Mouse (Mus musculus) heart, embryonic 12.5 days (tissue): Measurements from ENCODE around the gene Gpd1. TPM values are rescaled to one million over a fixed set of nuclear protein-coding genes. Genes with fewer than 3 reads are reported as not detected.
A peak's percentile ranks its signal among the peaks of the same experiment; 100 is the strongest.
"Not testable (repeated sequence)": the region's sequence is repeated elsewhere in the genome, so short reads cannot be mapped to it uniquely, and the experiment has no call there.

Source experiments
- ATAC-seq: fragments of 200-750 bp; cut with Nextera tagmentation; 2 replicates; pipeline ENCODE4 v1.8.0; 2017; ENCODE audit warnings: moderate TSS enrichment, moderate library complexity; ENCODE audit not compliant: insufficient number of reproducible peaks, low FRiP score
- H3K27ac ChIP-seq: fragments of 300-500 bp; sonication (generic); 2 replicates; pipeline ENCODE4 v1.5.1; 2016; ENCODE audit warnings: mild to moderate bottlenecking, moderate library complexity; ENCODE audit not compliant: poor library complexity, severe bottlenecking
- H3K27me3 ChIP-seq: fragments of 300-500 bp; sonication (generic); replicated peaks from 2 replicates; pipeline ENCODE4 v1.6.1; 2016; ENCODE audit warnings: mild to moderate bottlenecking, moderate library complexity
- H3K36me3 ChIP-seq: fragments of 300-500 bp; sonication (generic); 2 replicates; pipeline ENCODE4 v1.6.1; 2016; ENCODE audit warnings: mild to moderate bottlenecking, moderate library complexity
- H3K4me1 ChIP-seq: fragments of 300-500 bp; sonication (generic); replicated peaks from 2 replicates; pipeline ENCODE4 v1.6.1; 2016; ENCODE audit warnings: mild to moderate bottlenecking
- H3K4me2 ChIP-seq: fragments of 300-500 bp; sonication (generic); 2 replicates; pipeline ENCODE4 v1.6.1; 2016; ENCODE audit warnings: mild to moderate bottlenecking, moderate library complexity
- H3K4me3 ChIP-seq: fragments of 300-500 bp; sonication (generic); 2 replicates; pipeline ENCODE4 v1.5.1; 2016; ENCODE audit warnings: mild to moderate bottlenecking
- H3K9ac ChIP-seq: fragments of 300-500 bp; sonication (generic); 2 replicates; pipeline ENCODE4 v1.6.1; 2016; ENCODE audit warnings: mild to moderate bottlenecking, moderate library complexity
- H3K9me3 ChIP-seq: fragments of 300-500 bp; sonication (generic); replicated peaks from 2 replicates; pipeline ENCODE4 v1.6.1; 2016; ENCODE audit warnings: mild to moderate bottlenecking, moderate library complexity
- WGBS: fragments of 180-500 bp; shearing (Covaris S2); methylation state at CpG from one replicate; pipeline ENCODE4 v1.1.7; 2016; 5-methylcytosine and 5-hydroxymethylcytosine counted together
- polyA plus RNA-seq: library from polyadenylated mRNA; unstranded; fragments of >200 nt; fragmentation: Nextera tagmentation; extraction: Ambion mirVana; gene quantifications from 2 replicates; pipeline ENCODE4 v1.2.1, GENCODE M21; 2016

Gene Gpd1
- polyA plus RNA-seq, 1 experiment from 2014 or later, result 0.77 TPM

DNA sequence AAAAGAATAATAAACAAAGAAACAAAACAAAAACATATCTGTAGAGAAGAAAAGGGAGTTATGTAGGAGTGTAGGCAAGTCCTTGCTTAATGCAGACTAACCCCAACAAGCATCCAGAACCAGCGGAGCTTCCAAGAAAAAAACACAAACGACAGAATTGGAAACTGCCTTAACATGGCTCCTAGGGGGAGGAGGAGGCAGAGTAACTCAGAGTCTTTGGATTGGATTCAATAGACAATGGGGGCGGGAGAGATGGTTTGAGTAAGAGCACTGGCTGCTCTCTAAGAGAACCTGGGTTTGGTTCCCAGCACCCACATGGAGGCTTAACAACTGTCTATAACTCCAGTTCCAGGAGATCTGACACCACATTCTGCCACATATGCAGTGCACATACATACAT lies 14.4 kb downstream of the Gpd1 start:
- no peaks in the 10 kb centered on the region for H3K27me3 ChIP-seq
- H3K4me1 ChIP-seq, result peaks cover 2% of the 10 kb centered on the region
- no peak overlapping the region for H3K4me3 ChIP-seq
- 91% methylated on average over 3 of the region's 3 CpGs for WGBS
- no peaks in the 10 kb centered on the region; the same call in 1 of the 2 replicates for H3K9me3 ChIP-seq
- ATAC-seq, result no peak
- no peak overlapping the region for H3K9ac ChIP-seq
- H3K4me2 ChIP-seq, result no peak overlapping the region
- no peak overlapping the region for H3K27ac ChIP-seq
- H3K36me3 ChIP-seq, result peaks cover 71% of the 10 kb centered on the region

DNA sequence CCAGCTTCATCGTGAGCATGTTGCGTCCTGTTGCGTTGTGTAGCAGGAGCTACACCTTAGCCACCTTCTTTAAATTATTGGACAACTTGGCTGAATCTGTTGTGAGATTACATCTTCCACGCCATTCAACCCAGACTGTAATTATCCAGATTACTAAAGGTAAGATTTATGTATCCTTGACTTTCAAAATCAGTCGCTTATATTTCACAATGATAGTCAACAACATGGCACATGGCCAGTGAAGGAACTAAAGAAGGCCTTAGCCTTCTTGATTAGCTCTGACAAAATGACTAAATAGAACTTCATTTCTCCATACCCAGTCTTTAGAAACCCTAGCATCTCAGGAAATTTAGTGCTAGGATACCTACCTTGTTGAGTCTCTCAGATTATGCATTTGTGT lies 15.9 kb downstream of the Gpd1 start:
- Histone ChIP-seq H3K4me3 (no peak overlapping the region), H3K27me3 (no peaks in the 10 kb centered on the region), H3K36me3 (peaks cover 76% of the 10 kb centered on the region), H3K9me3 (no peaks in the 10 kb centered on the region; the same call in 1 of the 2 replicates), H3K27ac (no peak overlapping the region), H3K4me1 (no peaks in the 10 kb centered on the region), H3K9ac (no peak overlapping the region), H3K4me2 (no peak overlapping the region)
- WGBS, result 96% methylated on average over 5 of the region's 5 CpGs
- ATAC-seq, result no peak

DNA sequence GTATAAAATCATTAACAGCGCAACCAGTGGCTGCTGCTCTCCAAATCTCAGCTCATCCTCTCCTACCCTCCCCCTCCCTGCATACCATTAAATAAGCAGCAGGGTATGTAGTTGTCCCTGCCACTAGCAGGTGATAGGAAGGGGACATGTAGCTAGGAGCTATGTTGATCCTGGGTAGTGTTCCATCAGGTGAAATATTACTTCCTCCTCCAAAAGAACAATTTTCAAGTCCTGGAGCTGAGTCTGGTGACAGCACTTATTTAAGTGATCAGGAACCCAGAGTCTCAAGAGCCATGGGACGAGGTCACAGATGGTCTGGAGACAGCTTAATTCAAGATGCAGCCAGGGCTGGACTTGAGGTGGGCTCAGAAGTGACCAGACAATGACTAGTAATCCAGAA lies 18.3 kb downstream of the Gpd1 start:
- H3K9me3 ChIP-seq, result no peaks in the 10 kb centered on the region
- H3K9ac ChIP-seq, result no peak overlapping the region
- H3K4me2 ChIP-seq, result no peak overlapping the region
- no peaks in the 10 kb centered on the region for H3K27me3 ChIP-seq
- H3K4me1 ChIP-seq, result no peaks in the 10 kb centered on the region
- no peak overlapping the region for H3K4me3 ChIP-seq
- no peak for ATAC-seq
- H3K36me3 ChIP-seq, result peaks cover 82% of the 10 kb centered on the region
- H3K27ac ChIP-seq, result no peak overlapping the region
- 88% methylated on average over 2 of the region's 2 CpGs for WGBS

DNA sequence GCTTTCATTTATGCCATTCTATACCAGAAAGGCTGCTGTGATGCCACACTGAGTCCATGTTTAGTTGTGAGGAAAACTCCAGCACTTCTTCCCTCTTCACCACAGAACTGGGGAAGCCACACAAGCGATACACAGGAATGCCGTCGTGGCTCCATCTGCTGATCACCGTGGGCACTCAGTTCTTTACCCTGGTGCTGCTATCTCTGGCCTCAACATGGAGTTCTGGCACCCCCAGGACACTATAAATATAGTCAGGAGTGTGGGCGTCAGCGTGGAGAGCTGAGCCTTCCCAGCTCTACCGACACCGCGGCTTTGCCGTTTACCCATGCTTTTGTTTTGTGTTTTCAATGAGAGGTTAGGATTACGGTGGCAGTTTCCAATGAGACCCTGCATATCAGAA lies 19.4 kb downstream of the Gpd1 start:
- H3K36me3 ChIP-seq, result peaks cover 84% of the 10 kb centered on the region
- 84% methylated on average over 11 of the region's 11 CpGs for WGBS

DNA sequence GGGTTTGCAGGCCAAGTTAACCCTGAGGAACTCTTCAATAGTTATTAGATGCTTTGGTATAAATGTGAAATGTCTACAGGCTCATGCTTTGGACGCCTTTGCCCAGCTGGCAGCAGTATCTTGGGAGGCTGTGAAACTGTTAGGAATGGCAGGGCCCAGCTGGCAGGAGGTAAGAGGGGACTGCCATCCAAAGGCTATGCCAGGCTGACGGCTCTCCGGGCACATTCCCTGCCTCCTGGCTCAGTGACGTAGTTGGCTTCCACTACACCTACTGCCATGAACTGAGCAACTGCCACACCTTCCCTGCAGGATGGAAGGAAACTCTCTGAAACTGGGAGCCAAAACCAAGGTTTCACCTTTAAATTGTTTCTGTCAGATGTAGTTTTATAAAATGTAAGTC lies 22.9 kb downstream of the Gpd1 start:
- ATAC-seq, result no peak
- Histone ChIP-seq H3K9ac (no peak overlapping the region), H3K4me2 (no peak overlapping the region), H3K4me3 (no peak overlapping the region), H3K4me1 (no peaks in the 10 kb centered on the region), H3K9me3 (no peaks in the 10 kb centered on the region), H3K36me3 (peaks cover 84% of the 10 kb centered on the region), H3K27me3 (no peaks in the 10 kb centered on the region), H3K27ac (no peak overlapping the region)
- WGBS, result 94% methylated on average over 4 of the region's 4 CpGs

More for the DNA sequence above, 19.4 kb downstream of the Gpd1 start:
- Histone ChIP-seq H3K4me2 (no peak overlapping the region), H3K9ac (no peak overlapping the region), H3K4me1 (no peaks in the 10 kb centered on the region), H3K27ac (no peak overlapping the region), H3K9me3 (no peaks in the 10 kb centered on the region), H3K27me3 (no peaks in the 10 kb centered on the region), H3K4me3 (no peak overlapping the region)
- ATAC-seq, result no peak

DNA sequence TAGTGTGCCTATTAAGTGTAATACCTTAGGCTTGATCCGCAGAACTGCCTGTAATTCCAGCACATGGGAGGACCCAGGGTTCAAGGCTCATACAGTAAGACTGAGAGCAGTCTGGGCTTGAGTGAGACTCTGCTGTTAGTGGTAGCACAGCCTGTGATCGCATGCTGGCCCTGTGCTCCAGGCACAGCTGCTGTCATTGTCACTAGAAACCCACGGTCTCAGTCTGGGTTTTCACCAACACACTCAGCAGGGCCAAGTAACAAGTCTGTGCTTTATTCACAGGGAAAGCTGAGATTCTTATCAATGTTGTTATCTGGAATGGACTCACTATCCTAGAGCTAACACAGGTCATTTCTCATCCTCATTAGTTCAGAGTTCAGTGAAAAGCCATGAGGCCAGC lies 36.9 kb downstream of the Gpd1 start:
- Histone ChIP-seq H3K9ac (no peak overlapping the region), H3K4me1 (0 out of 2 replicates have a peak, but pooled peaks cover 12% of the 10 kb centered on the region), H3K4me2 (no peak overlapping the region), H3K27me3 (no peaks in the 10 kb centered on the region), H3K9me3 (peaks cover 4% of the 10 kb centered on the region; the same call in 1 of the 2 replicates), H3K36me3 (peaks cover 22% of the 10 kb centered on the region), H3K27ac (no peak overlapping the region), H3K4me3 (no peak overlapping the region)
- no peak for ATAC-seq
- WGBS, result 61% methylated on average over 3 of the region's 3 CpGs

DNA sequence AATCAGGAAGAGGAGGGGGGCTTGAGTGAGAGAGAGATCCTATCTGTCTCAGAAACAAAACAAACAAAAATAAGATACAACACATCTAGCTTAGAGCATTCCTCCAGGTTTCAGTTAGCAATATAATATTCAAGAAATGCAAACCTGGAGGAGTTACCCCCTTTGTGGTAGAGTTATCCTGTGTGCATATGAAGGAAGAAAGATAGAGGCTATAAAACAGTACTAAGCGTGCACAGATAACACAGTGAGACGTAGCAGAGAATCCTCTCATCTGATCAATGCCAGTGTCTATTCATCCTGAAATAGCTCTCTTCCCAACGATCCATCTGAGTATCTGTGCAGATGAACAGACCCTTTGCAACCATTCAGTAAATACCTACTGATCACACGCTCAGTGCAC lies 50.2 kb downstream of the Gpd1 start:
- H3K4me1 ChIP-seq, result peaks cover 18% of the 10 kb centered on the region

DNA sequence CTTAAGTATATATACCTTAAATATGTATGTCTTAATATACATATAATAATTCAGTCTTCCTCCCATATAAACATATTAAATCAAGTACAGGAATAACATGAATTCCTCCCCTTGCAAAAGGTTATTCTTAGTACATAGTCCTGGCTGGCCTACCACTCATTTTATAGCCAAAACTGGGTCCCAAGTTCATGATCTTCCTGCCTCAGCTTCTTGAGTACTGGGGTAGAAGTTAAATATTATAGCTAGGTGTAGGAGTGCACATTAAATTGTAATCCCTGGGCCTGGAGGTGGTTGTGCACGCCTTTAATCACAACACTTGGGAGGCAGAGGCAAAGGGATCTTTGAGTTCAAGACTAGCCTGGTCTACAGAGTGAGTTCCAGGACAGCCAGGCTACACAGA lies 51.4 kb downstream of the Gpd1 start:
- 92% methylated on average over 1 of the region's 1 CpGs for WGBS
- Histone ChIP-seq H3K9ac (no peak overlapping the region), H3K9me3 (no peaks in the 10 kb centered on the region), H3K27ac (no peak overlapping the region), H3K4me1 (peaks cover 24% of the 10 kb centered on the region), H3K4me3 (no peak overlapping the region), H3K27me3 (no peaks in the 10 kb centered on the region), H3K36me3 (peaks cover 21% of the 10 kb centered on the region), H3K4me2 (no peak overlapping the region)
- ATAC-seq, result no peak

More for the DNA sequence above, 50.2 kb downstream of the Gpd1 start:
- Histone ChIP-seq H3K27me3 (no peaks in the 10 kb centered on the region), H3K4me2 (no peak overlapping the region), H3K4me3 (no peak overlapping the region), H3K9ac (no peak overlapping the region), H3K36me3 (peaks cover 21% of the 10 kb centered on the region), H3K9me3 (no peaks in the 10 kb centered on the region), H3K27ac (no peak overlapping the region)
- ATAC-seq, result no peak
- 77% methylated on average over 4 of the region's 4 CpGs for WGBS

DNA sequence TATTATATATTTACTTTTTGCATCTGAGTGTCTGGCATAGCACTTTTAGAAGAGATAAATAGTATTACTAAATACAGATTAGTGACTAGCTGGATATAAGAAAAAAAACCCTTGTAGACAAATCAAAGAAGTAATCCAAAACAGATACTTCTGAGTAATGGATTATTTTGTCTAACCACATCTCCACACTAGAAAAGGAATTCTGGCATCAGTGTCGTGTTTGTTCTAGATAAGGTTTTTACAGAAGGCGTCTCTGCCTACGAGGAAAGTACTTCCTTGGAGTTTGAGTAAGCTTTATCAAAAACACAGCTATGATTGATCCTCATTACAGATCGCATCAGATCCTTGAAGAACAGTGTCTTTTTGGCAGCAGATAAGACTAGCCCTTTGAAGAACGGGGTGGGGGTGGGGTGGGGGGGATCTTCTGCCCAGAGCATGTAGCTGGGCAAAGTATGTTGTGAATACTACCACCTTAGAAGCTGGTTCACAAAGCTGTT lies 53.7 kb downstream of the Gpd1 start:
- WGBS, result 5% methylated on average over 5 of the region's 5 CpGs

DNA sequence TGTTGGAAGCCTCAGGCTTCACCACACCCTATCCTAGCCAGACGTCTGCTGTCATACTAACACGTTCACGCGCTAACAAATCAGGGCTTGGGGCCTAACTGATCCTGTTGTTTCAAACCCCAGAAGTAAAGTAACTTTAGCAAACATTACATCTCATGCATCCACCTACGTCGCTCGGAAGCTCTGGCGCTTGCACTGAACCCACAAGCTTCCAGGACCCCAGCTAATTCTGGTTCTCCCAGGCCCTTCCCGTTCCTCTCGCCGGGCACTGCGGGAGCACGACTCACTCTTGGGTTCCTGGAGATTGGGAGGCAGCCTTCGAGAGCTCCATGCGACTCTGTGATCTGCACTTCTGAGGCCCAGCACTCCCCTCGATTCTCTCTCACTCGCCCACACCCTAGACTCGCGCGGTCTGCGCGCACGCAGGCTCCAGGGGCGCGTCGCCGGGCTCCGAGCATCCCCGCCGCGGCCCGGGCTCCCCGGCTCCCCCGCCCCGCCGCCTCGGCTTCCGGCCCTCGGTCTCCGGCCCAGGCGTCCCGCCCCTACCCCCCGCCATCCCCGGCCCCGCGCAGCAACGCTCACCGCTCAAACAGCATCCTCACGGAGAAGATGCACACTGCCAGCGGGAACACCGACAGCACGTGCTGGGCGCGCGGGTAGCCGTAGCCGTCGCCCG lies 54.4 kb downstream of the Gpd1 start:
- 0 out of 2 replicates have a peak, but pooled peaks cover under 1% of the 10 kb centered on the region for H3K36me3 ChIP-seq
- no peaks in the 10 kb centered on the region for H3K27me3 ChIP-seq
- peak; percentile 61 for ATAC-seq
- no peaks in the 10 kb centered on the region for H3K9me3 ChIP-seq
- H3K27ac ChIP-seq, result peak overlapping the region; percentile 72
- peak overlapping the region; percentile 76 for H3K4me2 ChIP-seq
- H3K4me1 ChIP-seq, result peaks cover 24% of the 10 kb centered on the region
- H3K4me3 ChIP-seq, result peak overlapping the region; percentile 77
- WGBS, result under 1% methylated on average over 57 of the region's 59 CpGs
- H3K9ac ChIP-seq, result peak overlapping the region; percentile 85

More for the DNA sequence above, 53.7 kb downstream of the Gpd1 start:
- Histone ChIP-seq H3K27ac (no peak overlapping the region), H3K9me3 (no peaks in the 10 kb centered on the region), H3K4me2 (peak overlapping the region; percentile 76), H3K4me3 (peak overlapping the region; percentile 77), H3K4me1 (peaks cover 24% of the 10 kb centered on the region), H3K9ac (peak overlapping the region; percentile 85), H3K27me3 (no peaks in the 10 kb centered on the region), H3K36me3 (peaks cover 5% of the 10 kb centered on the region; the same call in 1 of the 2 replicates)
- no peak for ATAC-seq

DNA sequence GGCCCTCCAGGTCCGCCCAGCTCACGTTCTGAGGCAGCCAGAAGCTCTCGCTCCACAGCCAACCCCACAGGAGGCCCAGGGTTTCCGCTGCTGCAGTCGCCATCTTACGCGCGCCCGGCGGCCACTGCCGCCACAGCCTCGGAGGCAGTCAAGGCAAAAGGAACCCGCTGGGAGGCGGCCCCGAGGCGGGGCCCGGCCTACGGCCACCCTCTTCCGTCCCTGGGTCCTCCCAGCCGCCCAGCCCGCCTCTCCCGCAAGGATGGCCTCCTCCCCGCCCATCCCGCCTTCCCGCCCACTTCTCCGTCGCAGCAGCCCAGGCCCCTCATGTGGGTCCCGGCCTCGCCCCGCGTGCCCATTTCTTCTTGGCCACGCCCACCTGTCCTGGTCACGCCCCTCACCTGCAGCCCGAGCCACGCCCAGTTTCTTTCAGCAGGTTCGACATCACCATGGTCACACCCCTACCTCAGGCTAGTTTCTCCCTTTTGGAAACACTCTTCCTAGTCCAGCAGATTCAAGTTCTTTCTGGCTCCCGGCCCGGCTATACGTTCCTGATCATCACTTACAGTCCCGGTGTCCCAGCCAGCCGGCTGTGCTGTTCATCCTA lies 55.1 kb downstream of the Gpd1 start:
- Histone ChIP-seq H3K4me1 (peaks cover 24% of the 10 kb centered on the region), H3K4me3 (peak overlapping the region; percentile 77), H3K27ac (peak overlapping the region; percentile 72), H3K9me3 (no peaks in the 10 kb centered on the region), H3K27me3 (no peaks in the 10 kb centered on the region), H3K36me3 (no peaks in the 10 kb centered on the region), H3K4me2 (peak overlapping the region; percentile 76), H3K9ac (peak overlapping the region; percentile 85)
- WGBS, result under 1% methylated on average over 35 of the region's 41 CpGs
- peak; percentile 92 for ATAC-seq

DNA sequence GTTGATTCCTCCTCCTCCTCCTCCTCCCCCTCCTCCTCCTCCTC lies 55.4 kb downstream of the Gpd1 start, which contains the start of gene Cers5:
TSS of gene Cers5 (minus strand) at position 5 of the 44 bp plus-strand sequence.
- H3K27me3 ChIP-seq, H3K9me3 ChIP-seq, H3K36me3 ChIP-seq, ATAC-seq: not testable (repeated sequence)
- Histone ChIP-seq H3K4me2 (peak within 1 kb of the TSS; percentile 76), H3K9ac (peak within 1 kb of the TSS; percentile 85), H3K27ac (peak within 1 kb of the TSS; percentile 72), H3K4me1 (peaks cover 22% of the 10 kb centered on the region), H3K4me3 (peak within 1 kb of the TSS; percentile 77)
